Comparison of ENCODE assay signal across 11 mouse cellular contexts in the genomic region with DNA sequence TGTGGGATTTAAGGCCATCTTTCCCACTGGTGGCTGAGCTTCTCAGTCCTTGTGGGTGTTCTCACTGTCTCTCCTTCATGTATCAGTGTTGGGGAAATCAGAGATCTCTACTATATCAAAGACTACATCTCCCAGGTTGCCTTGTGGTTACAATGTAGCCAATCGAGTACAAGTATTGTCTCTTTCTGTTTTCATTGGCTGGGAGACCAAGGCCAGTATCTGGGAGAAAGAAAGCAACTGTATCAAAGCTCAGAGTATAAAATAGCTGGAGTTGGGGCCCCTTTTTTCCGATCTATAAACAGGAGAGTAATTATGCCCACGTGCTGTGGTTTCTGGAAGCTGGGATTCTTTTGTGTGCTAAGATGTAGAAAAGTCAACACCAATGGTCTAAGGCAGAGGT. TPM values are rescaled to one million over a fixed set of nuclear protein-coding genes. Genes with fewer than 3 reads are reported as not detected.
DNase-seq lines count a peak whose midpoint lies in the region; ATAC-seq and TF ChIP-seq lines count a peak whose summit lies in the region.
"Had no signal": no experiment of that assay in that cellular context is flagged by ENCODE, and none has a peak within 500 bp of the region (broad histone marks: within the 10 kb centered on the region; RNA-seq: fewer than 3 reads in every experiment).

No protein-coding gene starts in this region.

- H3K27ac ChIP-seq in lung, embryonic 14.5 days (ENCODE audit: low read depth), result no peak overlapping the region; the same call in 1 of the 2 replicates
- no peak overlapping the region for H3K27ac ChIP-seq in hindbrain, embryonic 12.5 days
- no peak overlapping the region for H3K27ac ChIP-seq in midbrain, embryonic 14.5 days (replicated peaks; ENCODE audit: low read depth, low read length)

- H3K36me3 ChIP-seq in lung, embryonic 14.5 days (ENCODE audit: insufficient read depth), result no peaks in the 10 kb centered on the region
- no peaks in the 10 kb centered on the region for H3K36me3 ChIP-seq in hindbrain, embryonic 12.5 days
- no peaks in the 10 kb centered on the region for H3K36me3 ChIP-seq in midbrain, embryonic 14.5 days (ENCODE audit: control insufficient read depth, insufficient read depth, low read length)

- WGBS in lung, embryonic 14.5 days, result 21% methylated on average over 3 of the region's 3 CpGs
- WGBS in hindbrain, embryonic 12.5 days, result 21% methylated on average over 3 of the region's 3 CpGs
- WGBS in midbrain, embryonic 14.5 days, result 23% methylated on average over 3 of the region's 3 CpGs

- H3K27me3 ChIP-seq in lung, embryonic 14.5 days (ENCODE audit: insufficient read depth, low read length), result no peaks in the 10 kb centered on the region
- H3K27me3 ChIP-seq in hindbrain, embryonic 12.5 days, result peaks cover 48% of the 10 kb centered on the region
- peaks cover 9% of the 10 kb centered on the region for H3K27me3 ChIP-seq in midbrain, embryonic 14.5 days (ENCODE audit: control insufficient read depth, insufficient read depth, low read length)

- H3K9ac ChIP-seq in lung, embryonic 14.5 days, result no peak overlapping the region
- H3K9ac ChIP-seq in hindbrain, embryonic 12.5 days, result no peak overlapping the region
- H3K9ac ChIP-seq in midbrain, embryonic 14.5 days (replicated peaks; ENCODE audit: low read length), result no peak overlapping the region

- peak; percentile 68 for DNase-seq in lung, embryonic 14.5 days
- DNase-seq in lung, postnatal 4 days, result no peak
- DNase-seq in embryo, embryonic 10.5 days (ENCODE audit: low spot score), result peak; percentile 63
- DNase-seq in midbrain, embryonic 14.5 days, result peak; percentile 77
- DNase-seq in layer of hippocampus, postnatal 36 days, result no peak
- no peak for DNase-seq in MN1 (ENCODE audit: low spot score)
- no peak for DNase-seq in heart, adult 18-20 months
- DNase-seq: left cerebral cortex, postnatal 4 days had no signal

- H3K9me3 ChIP-seq in lung, embryonic 14.5 days (ENCODE audit: low read depth, low read length), result no peaks in the 10 kb centered on the region
- no peaks in the 10 kb centered on the region for H3K9me3 ChIP-seq in hindbrain, embryonic 12.5 days (replicated peaks)
- H3K9me3 ChIP-seq in midbrain, embryonic 14.5 days (ENCODE audit: control insufficient read depth, low read length), result no peaks in the 10 kb centered on the region

- no peak for TF ChIP-seq CTCF in lung, embryonic 14.5 days (IDR thresholded peaks at IDR 0.05; ENCODE audit: low read depth)

- H3K4me3 ChIP-seq in lung, embryonic 14.5 days (ENCODE audit: low read depth, low read length), result no peak overlapping the region
- H3K4me3 ChIP-seq in hindbrain, embryonic 12.5 days, result no peak overlapping the region
- H3K4me3 ChIP-seq in midbrain, embryonic 14.5 days (replicated peaks; ENCODE audit: low read depth, low read length), result no peak overlapping the region
- H3K4me3 ChIP-seq: myocyte had no signal

- no peak overlapping the region for H3K4me2 ChIP-seq in lung, embryonic 14.5 days
- H3K4me2 ChIP-seq in hindbrain, embryonic 12.5 days (replicated peaks), result no peak overlapping the region
- 0 out of 2 replicates have a peak overlapping the region, but pooled peaks have one; percentile 2 for H3K4me2 ChIP-seq in midbrain, embryonic 14.5 days (ENCODE audit: low read length)

- peaks cover 15% of the 10 kb centered on the region for H3K4me1 ChIP-seq in lung, embryonic 14.5 days (ENCODE audit: insufficient read depth)
- peaks cover 43% of the 10 kb centered on the region for H3K4me1 ChIP-seq in hindbrain, embryonic 12.5 days
- peaks cover 16% of the 10 kb centered on the region for H3K4me1 ChIP-seq in midbrain, embryonic 14.5 days (ENCODE audit: control insufficient read depth, insufficient read depth, low read length)

- ATAC-seq in lung, embryonic 14.5 days (ENCODE audit: insufficient read depth), result peak; percentile 55
- ATAC-seq in hindbrain, embryonic 12.5 days (ENCODE audit: low FRiP score), result peak; percentile 30; the same call in 1 of the 2 replicates
- ATAC-seq in midbrain, embryonic 14.5 days (ENCODE audit: low FRiP score, low TSS enrichment), result no peak
- ATAC-seq: Patski had no signal

RNA-seq across cellular contexts. Expression of a gene that starts 19.7 kb away (rescaled TPM):
- 51.1 and 57.6 TPM in 2 replicates for polyA plus RNA-seq in lung, embryonic 14.5 days (2014; fragmentation: Nextera tagmentation; extraction: Ambion mirVana)
- 185 and 186 TPM in 2 replicates for polyA plus RNA-seq in hindbrain, embryonic 12.5 days (2016; fragmentation: Nextera tagmentation; extraction: Ambion mirVana)
- polyA plus RNA-seq in midbrain, embryonic 14.5 days (2014; fragmentation: Nextera tagmentation; extraction: Ambion mirVana), result 90.9 and 93.8 TPM in 2 replicates
- total RNA-seq in layer of hippocampus, postnatal 36 days (2021), result 100 to 1,000 TPM; 110 to 111 TPM
- total RNA-seq in heart, adult 18-20 months (2021), result 10 to 100 TPM; 39.7 to 40.6 TPM

Comparison
In these comparisons a context has a peak if more than half of its experiments do, and no peak if none do; other contexts are left out.
1. DNase-seq: peak in lung, embryonic 14.5 days (single experiment), embryo, embryonic 10.5 days (single experiment) and midbrain, embryonic 14.5 days (single experiment); none in lung, postnatal 4 days (0 of 2), layer of hippocampus, postnatal 36 days (0 of 2), MN1 (single experiment) and heart, adult 18-20 months (0 of 2).